Mouse (Mus musculus) liver (tissue): Measurements from ENCODE around the gene Gtf2h5.

Experiments
- DNase-seq: peaks from one replicate; pipeline ENCODE4 v3.0.0-alpha.2; 2020; ENCODE audit warnings: mixed read lengths

Gene Gtf2h5

GRCm38 (mm10) chr17:6079287-6080122 is at the start of gene Gtf2h5, which contains the start of gene Serac1:
Gene Gtf2h5 (plus strand): TSS chr17:6079786.
Gene Serac1 (minus strand): TSS chr17:6079741.
- DNase-seq, result peak; percentile 99

GRCm38 (mm10) chr17:6035661-6036060 is 43.9 kb upstream of the Gtf2h5 start:
- DNase-seq, result no peak

DNA sequence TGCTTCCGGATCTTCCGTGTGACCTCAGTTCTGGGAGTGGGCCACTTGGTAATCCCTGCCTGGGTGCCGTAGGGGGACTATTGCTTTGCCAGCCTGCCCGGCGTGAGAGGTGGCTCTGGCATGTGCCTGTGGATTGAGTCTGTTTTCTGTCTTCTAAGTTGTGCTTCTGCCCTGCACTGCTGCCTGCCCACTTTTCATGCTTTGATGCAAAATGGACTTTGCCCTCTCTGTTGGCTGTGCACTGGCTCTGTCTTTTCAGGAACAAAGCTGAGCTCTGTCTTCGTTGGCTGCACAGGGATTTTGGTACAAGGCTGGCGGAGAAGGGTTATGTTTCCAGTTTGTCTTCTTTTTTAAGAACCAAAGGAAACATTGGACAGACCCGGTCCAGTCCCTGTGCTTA is 43.1 kb upstream of the Gtf2h5 start:
- DNase-seq, result no peak

GRCm38 (mm10) chr17:6036872-6037271 is 42.7 kb upstream of the Gtf2h5 start:
- DNase-seq, result no peak

- no peak for DNase-seq
Measured at GRCm38 (mm10) chr17:6037507-6037906, 42.1 kb upstream of the Gtf2h5 start.

DNA sequence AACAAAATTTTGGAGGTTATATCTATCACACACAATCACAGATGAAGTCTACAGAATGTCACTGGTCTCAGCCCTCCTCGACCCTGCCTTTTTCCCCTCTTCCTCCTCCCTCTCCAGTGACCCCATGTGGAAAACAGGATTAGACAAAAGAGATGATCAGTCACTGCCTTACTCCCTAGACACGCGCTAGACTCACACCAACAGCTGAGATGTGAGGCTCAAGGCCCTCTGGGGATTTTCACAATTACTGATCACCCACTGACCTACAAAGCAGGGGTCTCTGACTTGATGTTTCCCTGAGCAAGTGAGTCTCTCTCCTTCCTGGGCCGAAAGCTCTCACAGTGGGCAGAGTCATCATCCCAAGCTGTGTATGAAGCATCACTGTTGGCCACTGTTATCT is 26.8 kb upstream of the Gtf2h5 start:
- DNase-seq, result no peak

DNA sequence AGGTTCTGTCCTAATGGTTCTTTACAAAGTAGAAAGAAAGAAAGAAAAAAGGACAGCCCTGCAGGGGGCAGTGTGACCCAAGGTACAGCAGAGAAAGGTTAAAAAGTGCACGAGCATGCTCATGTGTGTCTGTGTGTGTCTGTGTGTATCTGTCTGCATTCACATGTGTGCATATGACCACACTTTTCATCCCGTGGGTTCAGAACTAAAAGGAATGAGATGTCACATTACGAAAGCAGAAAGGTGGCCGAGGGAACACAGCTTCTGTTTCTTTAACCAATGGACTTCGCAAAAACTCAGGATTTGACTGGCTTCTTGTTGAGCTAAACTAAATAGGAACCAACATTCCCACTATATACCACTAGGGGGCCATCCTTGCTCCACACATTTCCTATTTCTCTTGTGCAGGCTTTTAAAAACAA is 24.6 kb upstream of the Gtf2h5 start:
- peak; percentile 63 for DNase-seq

- no peak for DNase-seq
Measured at GRCm38 (mm10) chr17:6062793-6063192, 16.8 kb upstream of the Gtf2h5 start.

GRCm38 (mm10) chr17:6063532-6063931 is 16.1 kb upstream of the Gtf2h5 start:
- no peak for DNase-seq

DNA sequence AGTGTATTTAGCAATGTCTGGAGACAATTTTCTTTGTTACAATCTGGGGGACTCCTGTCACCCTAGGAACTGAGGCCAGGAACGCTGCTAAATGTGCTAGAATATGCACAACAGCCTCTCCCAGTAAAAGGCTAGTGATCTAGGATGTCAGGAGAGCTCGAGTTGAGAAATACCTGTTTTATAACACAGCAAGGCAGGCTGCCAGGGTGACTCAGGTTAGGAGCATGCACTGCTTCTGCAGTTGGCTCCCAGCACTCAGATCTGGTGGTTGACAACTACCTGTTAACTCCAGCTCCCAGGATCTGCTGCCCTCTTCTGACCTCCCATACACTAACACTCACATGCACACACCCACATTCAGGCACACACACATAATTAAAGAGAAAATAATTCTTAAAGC is 13.6 kb upstream of the Gtf2h5 start:
- DNase-seq, result no peak

DNA sequence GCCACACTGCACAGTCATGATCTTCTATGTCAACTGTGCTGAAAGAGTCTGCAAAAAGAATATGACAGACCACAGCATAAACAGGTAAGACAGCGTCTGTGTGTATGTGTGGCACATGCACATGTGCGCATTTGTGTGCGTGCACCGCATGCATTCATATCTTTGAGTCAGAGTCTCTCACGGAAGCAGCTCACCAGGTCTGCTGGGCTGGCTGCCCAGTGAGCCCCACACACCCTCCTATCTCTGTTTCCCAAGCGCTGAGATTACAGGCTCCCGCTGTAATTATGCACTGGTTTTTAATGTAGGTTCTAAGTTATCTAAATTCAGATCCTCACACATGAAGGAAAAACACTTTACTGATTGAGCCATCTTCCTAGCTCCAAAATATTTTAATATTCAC is 12.0 kb upstream of the Gtf2h5 start:
- no peak for DNase-seq

DNA sequence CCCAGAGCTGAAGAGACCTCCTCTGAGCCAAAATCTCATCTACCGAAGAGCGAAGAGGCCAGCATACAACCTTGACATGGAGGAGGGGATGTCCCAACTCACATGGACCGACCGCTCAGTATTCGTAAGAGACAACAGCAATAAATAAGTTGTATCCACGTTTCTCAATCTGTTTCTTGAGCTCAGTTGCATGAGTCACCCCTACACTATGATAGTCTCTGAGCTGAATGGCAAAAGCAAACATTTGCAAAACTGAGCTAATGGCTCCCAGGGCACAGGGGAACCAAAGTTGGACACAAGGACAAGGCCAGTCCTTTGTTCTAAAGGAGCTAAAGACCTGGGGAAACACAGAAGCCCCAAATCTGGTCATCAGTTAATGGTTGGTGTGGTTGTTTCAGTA is 9.7 kb upstream of the Gtf2h5 start:
- DNase-seq, result no peak

DNA sequence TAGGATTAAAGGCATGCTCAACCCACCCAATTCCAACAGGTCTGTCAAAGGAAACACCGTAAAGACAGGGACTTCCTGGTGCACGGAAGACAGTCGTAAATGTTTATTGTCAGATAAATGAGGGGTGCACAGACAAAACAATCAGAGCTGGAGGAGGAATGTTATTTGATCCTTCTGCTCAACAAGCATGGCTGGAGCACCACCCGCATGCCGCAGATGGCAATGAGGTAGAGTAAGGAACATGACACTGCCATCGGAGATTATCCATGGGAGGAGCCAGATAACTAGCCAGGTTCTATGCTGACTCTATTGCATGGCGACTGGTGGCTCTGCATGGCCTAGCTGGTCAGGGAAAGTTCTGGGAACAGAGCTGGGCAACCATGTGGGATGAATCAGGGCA is 6.2 kb upstream of the Gtf2h5 start:
- no peak for DNase-seq

- no peak for DNase-seq
Measured at GRCm38 (mm10) chr17:6083323-6083890, 3.8 kb downstream of the Gtf2h5 start.

GRCm38 (mm10) chr17:6091604-6092003 is 12.0 kb downstream of the Gtf2h5 start:
- DNase-seq, result no peak

GRCm38 (mm10) chr17:6095579-6095978 is 16.0 kb downstream of the Gtf2h5 start:
- DNase-seq, result no peak

DNA sequence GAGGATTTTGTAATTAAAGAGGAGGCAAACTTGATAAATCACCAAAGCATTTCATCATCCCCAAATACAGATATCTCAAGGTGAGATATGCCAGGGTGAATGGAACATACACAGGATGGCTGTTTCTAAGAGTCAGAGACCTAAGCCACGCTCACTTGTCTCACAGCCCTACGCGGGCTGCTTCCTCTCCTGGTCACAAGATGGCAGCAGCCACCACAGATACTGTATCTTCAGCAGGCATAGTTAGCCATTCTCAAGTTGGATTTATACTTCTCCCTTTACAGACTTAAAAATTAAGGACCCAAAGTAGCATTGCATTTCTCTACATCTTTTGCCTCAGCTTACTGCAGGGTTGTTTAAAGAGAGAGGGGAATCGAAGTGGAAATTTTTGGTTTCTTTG is 18.3 kb downstream of the Gtf2h5 start:
- DNase-seq, result peak; percentile 39

- no peak for DNase-seq
Measured at GRCm38 (mm10) chr17:6102287-6102686, 22.7 kb downstream of the Gtf2h5 start.

GRCm38 (mm10) chr17:6103566-6103965 is 24.0 kb downstream of the Gtf2h5 start:
- no peak for DNase-seq

DNA sequence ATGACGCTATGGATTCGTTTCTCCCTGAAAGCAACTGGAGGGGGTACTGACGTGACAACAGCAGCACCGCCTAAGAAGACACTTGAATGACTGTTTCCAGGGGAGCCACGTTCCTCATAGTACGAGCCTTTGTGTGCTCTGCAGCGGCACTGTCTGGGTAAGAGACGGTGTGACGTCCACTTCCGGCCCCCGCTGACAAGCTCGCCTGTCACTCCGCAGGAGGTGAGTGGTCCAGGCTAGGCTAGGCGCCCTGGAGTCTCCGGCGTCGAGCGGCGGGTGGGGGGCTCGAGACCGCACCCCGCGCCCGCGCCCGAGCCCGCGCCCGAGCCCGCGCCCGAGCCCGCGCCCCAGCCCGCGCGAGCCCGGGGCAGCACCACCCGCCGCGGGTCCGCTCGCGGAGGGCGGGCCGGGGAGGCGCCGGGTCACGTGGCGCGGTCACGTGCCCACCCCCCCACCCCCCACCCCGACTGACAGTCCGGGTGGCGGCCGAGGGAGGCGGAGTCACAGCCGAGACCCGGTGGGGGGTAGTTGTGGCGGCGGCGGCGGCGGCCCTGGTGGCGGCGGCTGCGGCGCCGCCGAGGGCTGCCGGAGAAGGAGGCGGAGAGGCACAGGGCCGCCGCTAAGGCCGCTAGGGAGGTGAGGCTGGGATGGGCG is 26.9 kb downstream of the Gtf2h5 start, which contains the start of gene Tulp4:
Gene Tulp4 (plus strand): TSS at position 77 of the 654 bp plus-strand sequence.
- DNase-seq, result peak; percentile 92

- DNase-seq, result peak; percentile 52
Measured at GRCm38 (mm10) chr17:6107015-6107601, 27.5 kb downstream of the Gtf2h5 start.

DNA sequence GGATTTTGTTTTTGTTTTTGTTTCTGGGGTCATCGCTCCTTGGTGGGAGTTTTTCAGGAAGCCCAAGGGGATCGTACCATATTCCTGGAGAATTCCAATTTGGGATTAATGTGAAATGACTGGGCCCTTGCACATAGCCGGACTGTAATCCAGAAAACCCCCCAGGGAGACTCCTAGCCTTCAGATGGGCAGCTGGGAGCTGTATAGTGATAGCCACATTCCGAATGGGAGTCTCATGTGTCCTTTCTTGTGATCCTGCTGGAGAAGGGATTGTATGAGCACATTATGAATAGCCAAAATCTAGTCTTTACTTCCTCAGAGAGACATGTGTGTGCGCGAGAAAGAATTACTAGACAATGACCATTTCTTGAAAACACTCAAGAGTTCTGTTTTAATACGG is 28.6 kb downstream of the Gtf2h5 start:
- no peak for DNase-seq

GRCm38 (mm10) chr17:6110956-6111355 is 31.4 kb downstream of the Gtf2h5 start:
- DNase-seq, result no peak
